Mouse (Mus musculus) induced T-regulatory cell, adult 2 months (primary cell): ENCODE measurements around the gene Patz1.

Experiments
- DNase-seq: peaks from one replicate; pipeline ENCODE4 v3.0.0-alpha.2; 2012; ENCODE audit warnings: low read depth

Gene Patz1

DNA sequence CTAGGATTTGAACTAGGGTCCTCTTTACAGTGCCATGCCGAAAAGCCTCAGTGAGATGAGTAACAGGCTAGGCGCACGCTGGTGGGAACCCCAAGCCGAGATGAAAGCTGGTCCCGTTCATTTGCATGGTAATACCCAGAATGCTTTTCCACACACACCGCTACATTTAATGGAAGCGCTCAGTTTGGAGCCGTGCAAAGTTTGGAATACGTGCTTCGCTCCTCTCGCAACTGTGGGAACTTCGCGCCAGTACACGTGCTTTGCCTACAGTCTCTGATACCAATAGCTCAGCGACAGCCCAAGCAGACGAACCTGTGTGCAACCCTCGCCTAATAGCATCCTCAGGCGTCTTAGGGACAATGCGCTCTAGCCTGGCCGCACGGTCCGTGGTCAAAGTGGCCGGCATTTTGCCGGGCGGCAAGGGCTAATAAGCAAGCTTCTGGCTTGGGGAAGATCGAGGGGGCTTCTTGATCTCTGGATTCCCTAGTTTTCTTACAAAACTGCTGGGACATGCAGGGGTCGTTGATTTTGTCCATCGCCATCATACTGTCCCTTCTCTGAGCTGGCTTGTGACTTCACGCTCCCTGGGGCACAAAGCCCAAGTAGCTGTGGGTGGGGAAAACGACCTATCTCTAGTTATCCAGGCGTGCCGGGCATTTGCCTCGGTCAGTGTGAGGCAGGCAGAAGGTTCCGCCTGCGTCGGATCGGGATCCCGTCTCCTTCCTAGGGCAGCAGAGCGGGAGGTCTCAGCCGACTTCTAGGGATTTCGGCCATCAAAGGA lies at the start of gene Patz1:
Patz1 (plus strand) TSS at position 354 of the 781 bp plus-strand sequence.
- DNase-seq: peak; percentile 57

DNA sequence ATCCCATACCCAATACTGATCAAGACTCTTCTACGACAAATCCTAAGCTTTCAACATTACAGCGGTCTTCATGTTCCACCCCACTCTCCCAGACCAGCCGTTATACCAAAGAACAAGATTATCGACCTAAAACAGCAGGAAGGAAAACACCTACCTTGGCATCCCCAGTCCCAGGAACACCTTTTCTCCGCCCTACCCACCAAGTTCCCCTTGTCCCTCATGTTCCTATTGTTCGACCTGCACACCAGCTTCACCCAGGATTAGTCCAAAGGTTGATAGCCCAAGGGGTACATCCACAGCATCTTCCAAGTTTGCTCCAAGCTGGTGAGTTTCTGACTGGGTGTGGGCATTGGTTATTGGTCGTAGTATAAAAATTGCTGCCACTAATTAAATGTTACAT lies 46.3 kb upstream of the Patz1 start:
- no peak for DNase-seq

DNA sequence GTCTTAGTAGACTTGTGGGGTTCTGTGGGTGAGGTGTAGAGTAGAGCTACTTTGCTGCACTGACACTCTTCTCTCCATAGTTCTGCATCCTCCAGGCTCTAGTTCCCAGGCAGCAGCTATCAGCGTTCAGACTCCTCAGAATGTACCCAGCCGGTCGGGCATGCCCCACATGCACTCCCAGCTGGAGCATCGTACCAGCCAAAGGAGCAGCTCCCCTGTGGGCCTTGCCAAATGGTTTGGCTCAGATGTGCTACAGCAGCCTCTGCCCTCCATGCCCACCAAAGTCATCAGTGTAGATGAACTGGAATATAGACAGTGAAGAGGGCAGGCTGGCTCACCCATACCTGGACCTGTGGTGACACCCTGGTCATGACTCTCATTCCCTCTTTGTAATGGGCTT lies 44.9 kb upstream of the Patz1 start:
- no peak for DNase-seq

DNA sequence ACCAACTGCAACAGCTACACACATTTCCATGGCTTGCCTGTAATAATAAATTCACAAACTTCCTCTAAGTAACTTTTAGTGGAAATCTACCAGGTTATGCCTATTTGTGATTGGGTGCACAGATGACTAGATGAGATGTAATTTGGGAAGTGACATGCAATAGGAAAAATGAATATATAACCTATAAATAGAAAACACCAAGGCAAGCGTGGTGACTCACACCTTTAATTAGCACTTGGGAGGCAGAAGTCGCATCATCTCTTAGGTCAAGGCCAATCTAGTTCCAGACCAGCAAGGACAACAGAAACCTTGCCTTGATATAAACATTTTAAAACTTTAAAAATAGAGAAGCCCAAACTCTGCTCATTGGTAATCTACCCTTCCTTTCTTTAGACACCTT lies 41.3 kb upstream of the Patz1 start:
- no peak for DNase-seq

DNA sequence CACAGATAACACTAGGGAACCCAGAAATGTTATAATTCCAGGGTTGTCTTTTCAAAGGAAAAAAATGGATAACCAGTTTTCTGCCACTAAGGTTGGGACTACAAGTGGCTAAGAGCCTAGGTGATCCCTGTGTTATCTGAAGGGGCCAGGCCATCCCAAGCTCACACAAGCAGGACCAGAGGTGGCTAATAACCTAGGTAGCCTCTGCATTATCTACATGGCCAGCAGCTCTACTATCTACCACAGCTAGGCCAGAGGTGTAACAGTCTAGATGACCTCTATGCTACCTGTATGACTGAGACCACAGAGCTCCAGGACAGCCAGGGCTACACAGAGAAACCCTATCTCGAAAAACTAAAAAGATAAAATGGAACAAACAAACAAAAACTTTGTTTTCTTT lies 29.1 kb upstream of the Patz1 start:
- no peak for DNase-seq

DNA sequence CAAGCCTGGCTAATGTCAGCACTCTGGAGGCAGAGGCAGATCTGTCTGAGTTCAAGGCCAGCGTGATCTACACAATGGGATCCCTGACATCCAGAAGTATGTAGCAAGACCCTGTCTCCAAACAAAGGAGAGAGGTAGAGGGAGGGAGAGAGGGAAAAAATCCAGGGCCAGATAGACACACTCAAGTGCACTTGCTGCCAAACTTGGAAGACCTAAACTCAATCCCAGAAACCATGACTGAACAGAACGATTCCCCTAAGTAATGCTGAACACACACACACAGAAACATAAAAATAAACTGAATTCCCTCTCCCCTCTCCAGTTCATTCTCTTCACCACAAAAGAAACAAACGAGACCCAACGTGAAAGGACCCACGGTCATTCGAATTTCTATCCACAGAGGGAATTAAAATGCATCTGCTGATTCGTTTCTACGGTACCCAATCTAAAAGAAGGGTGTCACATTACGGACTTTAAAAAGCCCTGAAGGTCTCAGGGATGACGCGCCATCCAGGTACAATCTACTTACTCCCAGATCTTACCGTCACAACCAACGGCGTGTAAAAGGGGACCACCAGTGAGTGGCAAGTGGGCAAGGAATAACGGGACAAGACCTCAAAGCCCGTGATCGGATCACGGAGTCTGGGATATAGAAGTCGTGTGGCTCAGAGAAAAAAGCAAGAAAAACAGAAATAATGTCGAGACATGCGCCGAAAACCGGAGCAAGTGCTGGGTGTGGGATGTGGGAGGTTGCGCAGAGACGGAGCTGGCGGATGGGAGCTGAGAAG lies 23.2 kb upstream of the Patz1 start:
- DNase-seq: peak; percentile 59

DNA sequence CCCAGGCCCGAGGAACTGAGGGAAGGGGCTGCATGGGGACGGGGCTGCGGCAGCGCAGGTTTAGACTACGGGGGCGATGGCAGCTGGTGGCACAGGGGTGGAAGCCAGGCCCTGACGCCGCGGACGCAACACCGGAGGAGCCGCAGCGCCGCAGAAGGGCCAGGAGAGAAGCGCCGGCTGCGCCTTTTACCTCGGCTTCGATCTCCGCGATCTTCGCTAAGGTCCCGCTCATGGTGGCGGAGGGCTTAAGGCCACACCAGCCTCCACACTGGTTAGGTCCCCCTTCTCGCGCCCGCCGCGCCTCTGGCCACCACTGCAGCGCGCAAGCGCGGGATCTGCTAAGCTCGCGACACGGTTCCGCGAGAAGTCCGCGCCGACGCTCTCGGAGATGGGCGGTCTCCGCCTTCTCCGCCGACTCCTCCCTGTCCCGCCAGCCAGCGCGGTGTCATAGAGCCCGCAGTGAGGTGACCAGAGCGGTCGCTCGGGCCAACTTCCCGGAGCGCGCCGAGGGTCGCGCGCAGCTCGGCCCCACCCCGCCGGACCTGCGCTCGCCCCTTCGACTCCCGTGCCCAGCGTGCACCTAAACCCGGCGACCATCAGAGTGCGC lies 22.5 kb upstream of the Patz1 start, which contains the start of gene Drg1:
Drg1 (minus strand) TSS at position 337 of the 607 bp plus-strand sequence.
- peak; percentile 95 for DNase-seq

DNA sequence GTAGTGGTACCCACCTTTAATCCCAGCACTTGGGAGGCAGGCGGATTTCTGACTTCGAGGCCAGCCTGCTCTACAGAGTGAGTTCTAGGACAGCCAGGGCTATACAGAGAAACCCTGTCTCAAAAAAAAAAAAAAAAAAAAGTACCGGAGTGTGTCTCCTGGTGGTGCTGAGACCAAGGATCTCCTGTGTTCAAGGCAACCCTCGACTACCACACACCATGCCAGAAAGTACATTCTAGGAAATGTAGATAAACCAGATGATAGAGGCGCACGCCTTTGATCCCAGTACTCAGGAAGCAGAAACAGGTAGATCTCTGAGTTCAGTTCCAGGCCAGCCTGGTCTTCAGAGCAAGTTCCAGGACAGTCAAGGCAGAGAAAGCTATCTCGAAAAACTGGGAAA lies 21.5 kb upstream of the Patz1 start:
- DNase-seq: peak; percentile 38

DNA sequence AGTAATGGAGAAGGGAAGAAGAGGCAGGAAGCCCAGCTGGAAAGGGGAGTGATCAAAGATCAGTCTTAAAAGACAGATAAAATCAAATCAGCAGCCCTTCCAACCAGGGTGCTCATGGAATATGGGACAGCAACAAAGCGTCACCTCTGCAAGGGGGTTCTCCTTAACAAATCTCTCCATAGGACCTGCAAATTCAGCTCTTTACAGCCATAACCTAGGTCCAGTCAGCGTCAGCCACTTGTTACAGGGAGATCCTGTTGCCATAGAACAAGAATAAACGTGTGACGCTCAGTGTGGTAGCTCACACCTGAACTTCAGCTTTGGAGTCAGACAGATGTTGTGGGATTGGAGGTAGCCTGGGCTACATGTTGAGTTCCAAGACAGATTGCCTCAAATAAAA lies 19.4 kb upstream of the Patz1 start:
- no peak for DNase-seq

DNA sequence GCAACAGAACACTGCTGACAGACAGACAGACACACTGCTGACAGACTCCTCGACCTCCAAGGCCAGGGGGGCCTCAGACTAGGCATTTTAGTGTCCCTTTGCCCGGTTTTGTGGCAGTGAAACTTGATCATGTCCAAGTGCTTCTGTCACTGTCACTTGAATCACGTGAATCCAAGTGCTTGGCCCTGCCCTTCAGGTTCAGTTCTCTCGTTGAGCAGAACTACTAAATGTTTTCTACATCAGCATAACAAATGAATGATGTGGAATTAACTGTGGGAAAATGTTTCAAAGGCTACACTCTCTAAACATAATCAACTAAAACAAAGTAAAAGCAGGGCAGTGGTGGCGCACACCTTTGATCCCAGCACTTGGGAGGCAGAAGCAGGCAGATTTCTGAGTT lies 10.3 kb upstream of the Patz1 start:
- no peak for DNase-seq

DNA sequence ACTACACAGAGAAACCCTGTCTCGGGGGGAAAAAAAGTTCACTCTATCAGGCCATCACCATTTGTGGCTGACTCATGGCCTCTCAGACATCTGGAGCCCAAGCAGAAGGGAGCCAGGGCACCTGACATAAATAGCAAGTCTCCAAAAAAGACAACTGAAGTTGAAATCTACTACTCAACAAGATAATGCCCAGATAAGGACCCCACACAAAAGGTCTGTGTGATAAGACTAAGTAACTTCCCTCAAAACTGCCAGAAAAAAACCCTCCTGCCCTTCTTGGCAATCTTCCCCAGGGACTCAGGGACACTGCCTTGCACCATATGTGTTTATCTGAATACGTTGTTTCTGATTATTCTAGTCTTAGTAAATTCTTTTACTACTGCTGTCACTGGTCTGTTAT lies 8.9 kb upstream of the Patz1 start:
- no peak for DNase-seq

DNA sequence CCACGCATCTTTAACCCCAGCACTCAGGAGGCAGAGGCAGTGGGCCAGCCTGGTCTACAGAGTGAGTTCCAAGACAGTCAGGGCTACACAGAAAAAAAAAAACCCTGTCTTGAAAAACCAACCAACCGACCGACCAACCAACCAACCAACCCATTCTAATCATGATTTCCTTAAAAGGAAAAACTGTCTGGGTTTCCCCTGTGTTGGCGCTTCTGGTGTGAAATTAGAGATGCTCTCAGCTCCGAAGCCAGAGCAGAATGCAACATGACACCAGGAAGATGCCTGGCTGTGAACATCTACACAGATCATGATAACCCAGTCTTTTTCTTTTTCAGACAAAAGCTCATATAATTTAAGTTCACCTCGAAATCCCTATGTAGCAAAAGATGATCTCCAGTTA lies 5.8 kb upstream of the Patz1 start:
- no peak for DNase-seq

DNA sequence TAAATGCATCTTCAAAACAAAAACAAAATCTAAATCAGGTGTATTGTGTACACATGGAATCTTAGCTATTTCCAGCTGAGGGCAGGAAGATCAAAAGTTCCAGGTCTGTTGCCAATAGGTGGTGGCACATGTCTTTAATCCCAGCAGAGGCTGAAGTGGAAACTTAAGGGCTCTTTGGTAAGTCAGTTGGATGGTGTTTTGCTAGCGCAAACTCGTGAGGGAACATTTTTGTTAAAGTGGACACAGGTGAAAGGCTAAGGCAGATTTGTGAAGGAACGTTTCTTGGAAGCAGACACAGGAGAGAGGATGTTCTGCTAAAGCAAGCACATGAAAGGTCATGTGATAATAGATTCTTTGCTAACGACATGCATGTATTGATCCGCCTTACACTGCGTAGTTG lies 5.0 kb upstream of the Patz1 start:
- DNase-seq: no peak

DNA sequence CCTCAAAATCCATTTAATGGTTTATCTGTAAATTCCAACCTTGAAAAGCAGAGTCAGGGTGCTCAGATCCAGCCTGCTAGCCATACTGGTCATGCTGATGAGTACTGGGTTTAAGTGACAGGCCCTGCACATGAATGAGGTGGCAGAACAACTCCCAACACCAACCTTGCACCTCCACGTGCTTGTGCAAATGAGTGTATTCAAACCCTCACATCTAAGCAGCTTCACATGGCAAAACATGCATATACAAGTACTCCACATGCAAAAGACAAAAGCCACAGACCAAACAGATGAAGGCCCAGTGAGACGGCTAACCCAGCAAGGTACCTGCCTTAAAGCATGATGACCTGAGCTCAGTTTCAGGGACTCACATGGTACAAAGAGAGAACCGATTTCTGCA lies 2.7 kb upstream of the Patz1 start:
- DNase-seq: no peak

DNA sequence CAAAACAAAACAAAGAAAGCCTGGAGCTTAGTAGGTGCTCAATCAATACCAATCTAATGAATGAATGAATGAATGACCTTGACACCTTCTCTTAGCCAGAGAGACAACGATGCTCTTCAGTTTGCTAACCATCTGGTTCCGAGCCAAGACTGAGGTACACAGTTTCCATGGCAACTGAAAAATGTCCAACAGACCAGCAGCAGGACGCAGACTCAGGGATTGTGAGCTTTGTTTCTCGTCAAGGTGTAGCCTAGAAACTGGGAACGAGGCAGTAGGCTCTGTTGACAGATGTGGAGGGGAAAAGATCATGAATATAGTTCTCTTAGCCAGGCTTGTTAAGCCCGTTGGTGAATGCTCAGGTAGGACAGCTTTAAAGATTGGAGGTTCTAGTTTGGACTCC lies 1.5 kb upstream of the Patz1 start:
- DNase-seq: no peak

DNA sequence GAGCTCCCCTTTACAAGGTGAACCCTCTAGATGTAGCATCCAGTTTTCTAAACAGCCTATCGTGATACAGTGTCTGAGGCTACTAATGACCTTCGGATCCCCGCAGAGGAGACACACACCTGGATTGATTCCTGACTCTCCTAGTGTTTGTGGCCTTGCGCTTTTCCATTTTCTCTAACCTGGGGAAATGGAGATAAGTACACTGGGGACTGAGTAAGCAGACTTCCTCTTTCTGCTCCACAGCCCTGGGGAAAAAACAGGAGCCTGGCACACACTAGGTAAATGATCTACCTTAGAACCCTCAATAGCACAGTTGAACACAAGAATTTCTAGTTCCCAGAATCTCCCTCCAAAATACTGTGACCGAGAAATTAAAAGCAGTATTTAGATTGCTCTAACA lies 753 bp upstream of the Patz1 start:
- DNase-seq: no peak

DNA sequence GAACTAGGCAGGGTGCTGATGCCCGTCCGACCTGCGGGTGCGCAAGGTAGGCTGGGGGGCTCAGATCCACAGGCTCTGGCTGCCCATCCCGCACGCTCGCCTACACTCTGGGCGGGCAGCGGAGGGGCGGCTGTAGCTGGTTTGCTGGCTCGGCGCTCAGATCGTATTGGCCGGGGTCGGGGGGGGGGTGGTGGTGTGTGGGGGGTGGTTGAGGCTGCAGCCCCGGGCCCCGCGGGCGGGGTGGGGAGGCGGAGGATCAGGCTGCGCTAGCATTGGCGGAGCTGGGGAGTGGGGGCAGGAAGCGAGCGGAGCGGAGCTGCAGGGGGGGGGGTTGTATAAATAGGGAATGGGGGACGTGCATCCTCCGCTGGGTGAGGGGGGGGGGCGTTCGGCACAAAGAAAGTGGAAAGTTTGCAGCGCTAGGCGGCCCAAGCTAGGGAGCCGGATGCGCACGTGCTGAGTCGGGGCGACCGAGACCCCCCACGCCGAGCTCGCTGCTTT lies 678 bp downstream of the Patz1 start:
- peak; percentile 75 for DNase-seq

DNA sequence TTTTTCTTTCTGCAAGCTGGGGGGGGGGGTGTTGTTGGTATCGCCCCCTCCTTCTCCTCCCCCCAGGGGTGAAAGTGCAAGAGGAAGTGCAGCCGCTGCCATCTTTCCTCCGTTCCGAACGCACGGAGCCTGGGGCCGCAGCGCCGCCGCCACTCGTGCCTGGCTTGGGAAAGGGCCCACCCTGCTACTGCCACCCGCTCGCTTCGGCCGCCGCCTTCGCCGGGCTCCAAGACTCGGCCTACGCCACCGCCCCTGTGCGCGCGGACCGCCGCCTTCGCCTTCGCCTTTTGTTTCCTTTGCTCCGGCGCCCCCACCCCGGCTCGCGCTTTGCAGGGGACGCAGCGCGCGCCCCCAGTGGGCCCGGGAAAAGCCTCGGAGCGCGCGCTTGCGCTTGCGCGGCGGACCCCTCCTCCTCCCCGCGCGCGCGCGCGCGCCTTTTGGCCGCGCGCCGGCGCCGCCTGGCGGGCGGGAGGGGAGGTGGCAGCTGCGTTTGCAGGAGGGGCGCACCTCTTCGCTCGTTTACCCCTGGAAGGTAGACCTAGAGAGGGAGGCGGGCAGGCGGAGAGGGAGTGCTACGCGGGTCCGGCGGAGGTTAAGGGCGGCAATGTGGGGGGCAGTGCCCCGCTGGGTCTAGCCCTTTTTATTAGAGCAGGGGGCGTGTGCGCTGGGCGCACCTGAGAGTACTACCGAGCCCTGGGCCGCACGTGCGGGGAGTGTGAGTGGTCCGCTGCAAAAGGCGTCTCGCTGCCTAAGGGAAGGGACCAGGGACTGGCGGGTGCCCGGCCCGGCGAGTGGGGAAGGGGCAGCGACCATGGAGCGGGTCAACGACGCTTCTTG lies 1.3 kb downstream of the Patz1 start:
- peak; percentile 91 for DNase-seq

DNA sequence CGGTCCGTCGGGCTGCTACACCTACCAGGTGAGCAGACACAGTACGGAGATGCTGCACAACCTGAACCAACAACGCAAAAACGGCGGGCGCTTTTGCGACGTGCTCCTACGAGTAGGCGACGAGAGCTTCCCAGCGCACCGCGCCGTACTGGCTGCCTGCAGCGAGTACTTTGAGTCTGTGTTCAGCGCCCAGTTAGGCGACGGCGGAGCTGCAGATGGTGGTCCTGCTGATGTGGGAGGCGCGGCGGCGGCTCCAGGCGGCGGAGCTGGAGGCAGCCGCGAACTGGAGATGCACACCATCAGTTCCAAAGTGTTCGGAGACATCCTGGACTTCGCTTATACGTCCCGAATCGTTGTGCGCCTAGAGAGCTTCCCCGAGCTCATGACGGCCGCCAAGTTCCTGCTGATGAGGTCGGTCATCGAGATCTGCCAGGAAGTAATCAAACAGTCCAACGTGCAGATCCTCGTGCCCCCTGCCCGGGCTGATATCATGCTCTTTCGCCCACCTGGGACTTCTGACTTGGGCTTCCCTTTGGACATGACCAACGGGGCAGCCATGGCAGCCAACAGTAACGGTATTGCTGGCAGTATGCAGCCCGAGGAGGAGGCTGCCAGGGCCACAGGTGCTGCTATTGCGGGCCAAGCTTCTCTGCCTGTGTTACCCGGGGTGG lies 2.1 kb downstream of the Patz1 start:
- peak; percentile 72 for DNase-seq

DNA sequence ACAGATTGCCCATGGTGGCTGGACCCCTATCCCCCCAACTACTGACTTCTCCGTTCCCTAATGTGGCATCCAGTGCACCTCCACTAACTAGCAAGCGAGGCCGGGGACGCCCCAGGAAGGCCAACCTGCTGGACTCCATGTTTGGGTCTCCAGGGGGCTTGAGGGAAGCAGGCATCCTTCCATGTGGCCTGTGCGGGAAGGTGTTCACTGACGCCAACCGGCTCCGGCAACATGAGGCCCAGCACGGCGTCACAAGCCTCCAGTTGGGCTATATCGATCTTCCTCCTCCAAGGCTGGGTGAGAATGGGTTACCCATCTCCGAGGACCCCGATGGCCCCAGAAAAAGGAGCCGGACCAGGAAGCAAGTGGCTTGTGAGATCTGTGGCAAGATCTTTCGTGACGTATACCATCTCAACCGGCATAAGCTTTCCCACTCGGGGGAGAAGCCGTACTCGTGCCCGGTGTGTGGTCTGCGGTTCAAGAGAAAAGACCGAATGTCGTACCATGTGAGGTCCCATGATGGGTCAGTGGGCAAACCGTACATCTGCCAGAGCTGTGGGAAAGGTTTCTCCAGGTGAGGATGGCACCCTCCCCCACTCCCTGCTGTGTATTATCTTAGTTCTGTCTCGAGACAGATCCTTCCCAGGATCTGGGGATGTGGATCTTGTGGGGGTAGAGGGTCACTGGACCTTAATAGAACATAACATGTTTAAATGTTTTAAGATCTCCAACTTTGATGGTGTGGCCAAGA lies 2.8 kb downstream of the Patz1 start:
- peak; percentile 74 for DNase-seq

DNA sequence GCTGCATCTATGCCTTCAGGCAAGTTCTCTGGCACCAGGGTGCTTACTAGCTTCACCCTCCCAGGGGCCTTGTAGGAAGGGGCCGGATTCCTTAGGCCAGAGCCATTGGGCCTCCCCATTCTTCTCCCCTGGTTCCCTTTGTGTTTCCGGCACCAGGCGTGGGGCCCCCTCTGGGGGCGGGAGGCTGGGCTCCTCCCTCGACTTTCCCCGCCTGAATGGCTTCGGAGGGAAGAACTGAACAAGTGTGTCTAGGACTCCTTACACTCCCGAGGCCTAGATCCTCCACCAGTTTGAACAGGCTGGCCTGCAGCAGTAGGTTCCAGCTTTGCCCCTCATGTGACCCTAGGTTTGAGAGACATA lies 3.4 kb downstream of the Patz1 start:
- DNase-seq: peak; percentile 72
